Mouse (Mus musculus) R1 (cell line): ENCODE data around the gene Fezf1.
A peak's percentile ranks its signal among the peaks of the same experiment; 100 is the strongest.

Source experiments
- DNase-seq: peaks from one replicate; pipeline ENCODE4 v3.0.0-alpha.2; 2018; ENCODE audit warnings: low read depth, low spot score

The Fezf1 gene

DNA sequence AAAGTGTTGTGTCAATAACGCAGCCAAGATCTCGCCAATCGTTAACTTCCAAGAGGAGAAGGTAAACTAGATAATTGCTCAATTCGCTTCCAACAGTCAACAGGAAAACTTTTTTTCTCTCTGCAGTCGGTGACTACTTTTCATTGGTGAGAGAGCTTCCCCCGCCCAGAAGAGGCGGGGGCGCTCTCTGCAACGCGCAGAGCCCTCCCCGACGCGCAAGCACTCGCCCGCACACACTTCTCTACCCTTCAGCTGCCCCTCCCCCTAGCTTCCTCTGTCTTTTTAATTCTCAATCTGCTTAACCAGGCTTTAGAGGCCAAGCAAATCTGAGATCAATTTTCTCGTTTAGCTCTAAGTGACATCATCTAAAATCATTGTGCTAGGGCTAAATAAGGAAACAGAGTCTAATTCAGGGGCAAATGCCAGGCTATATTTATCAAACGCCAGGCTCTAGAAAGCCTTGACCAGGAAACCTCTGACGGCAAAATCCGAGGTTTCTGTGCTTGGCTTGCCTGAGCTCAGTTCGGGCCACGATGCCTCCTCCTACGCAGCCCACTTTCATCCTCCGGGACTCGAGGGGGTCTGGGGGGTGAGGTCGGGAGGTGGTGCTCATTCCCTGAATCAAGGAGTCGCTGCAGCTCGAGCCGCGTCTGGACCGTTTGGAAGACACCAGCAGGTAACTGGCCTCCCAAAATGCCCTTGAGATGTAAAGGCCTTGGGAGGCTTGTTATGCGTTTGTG lies at the start of gene Fezf1:
TSS of gene Fezf1 (minus strand) at position 50 of the 740 bp plus-strand sequence.
- peak; percentile 84 for DNase-seq

GRCm38 (mm10) chr6:23294685-23295084 lies 46.5 kb upstream of the Fezf1 start:
- DNase-seq, result no peak

- no peak for DNase-seq
These were observed 40.6 kb upstream of the Fezf1 start for GRCm38 (mm10) chr6:23288752-23289151.

GRCm38 (mm10) chr6:23281514-23281820 lies 33.3 kb upstream of the Fezf1 start:
- DNase-seq, result no peak

- no peak for DNase-seq
These were observed 32.8 kb upstream of the Fezf1 start for GRCm38 (mm10) chr6:23280811-23281513.

- no peak for DNase-seq
These were observed 25.3 kb upstream of the Fezf1 start for GRCm38 (mm10) chr6:23273483-23273882.

GRCm38 (mm10) chr6:23272979-23273378 lies 24.8 kb upstream of the Fezf1 start:
- peak; percentile 50 for DNase-seq

DNA sequence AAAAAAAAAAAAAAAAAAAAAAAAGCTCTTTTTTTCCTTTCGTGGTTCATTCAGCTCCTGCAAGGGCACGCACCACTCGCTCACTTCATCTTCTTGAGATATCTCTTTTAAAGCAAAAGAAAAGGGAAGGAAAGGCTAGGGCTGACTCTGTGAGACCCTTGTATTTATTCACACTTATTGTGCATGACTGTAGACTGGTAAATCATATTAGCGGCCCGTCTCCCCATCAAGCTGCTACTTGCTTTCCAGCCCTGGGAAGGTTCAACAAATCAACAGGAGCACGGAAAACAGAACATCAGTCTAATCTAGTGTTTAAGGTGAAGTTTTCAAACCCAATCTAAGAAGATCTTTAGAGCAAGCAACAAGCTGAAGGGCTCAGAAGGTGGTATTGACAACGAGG lies 24.4 kb upstream of the Fezf1 start:
- no peak for DNase-seq

- peak; percentile 40 for DNase-seq
These were observed 12.5 kb upstream of the Fezf1 start for GRCm38 (mm10) chr6:23260738-23261050.

DNA sequence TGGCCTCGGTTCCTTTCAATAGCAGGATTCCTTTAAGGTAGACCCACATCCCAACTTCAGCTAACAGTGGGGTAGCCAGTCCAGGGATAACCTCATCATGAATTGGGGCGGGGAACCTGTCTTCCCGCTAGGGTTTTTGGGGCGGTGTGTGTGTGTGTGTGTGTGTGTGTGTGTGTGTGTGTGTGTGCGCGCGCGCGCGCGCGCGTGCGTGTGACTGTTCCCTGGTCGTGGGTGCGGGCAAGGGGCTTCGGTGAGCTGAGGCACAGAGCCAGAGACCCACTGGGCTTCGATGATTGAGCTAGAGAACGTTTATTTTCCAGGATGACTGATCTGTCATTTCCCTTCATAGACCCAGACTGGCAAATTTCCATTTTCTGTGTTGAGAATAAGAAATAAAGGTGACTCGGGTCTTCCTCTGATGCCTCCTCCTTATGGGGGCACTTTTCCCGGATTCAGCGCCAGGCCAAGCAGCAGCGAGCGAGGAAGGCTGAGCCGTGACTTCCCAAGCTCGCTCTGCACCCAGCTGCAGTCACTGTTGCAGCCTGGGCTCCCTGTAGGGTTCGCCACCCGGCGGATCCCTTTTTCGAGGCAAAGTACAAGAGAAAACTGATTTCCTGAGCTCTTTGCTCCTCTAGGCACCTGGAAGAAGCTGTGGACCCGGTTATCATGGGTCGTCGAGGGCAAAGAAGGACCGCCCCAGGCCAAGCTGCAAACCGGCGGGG lies 12.0 kb upstream of the Fezf1 start:
- DNase-seq, result no peak

DNA sequence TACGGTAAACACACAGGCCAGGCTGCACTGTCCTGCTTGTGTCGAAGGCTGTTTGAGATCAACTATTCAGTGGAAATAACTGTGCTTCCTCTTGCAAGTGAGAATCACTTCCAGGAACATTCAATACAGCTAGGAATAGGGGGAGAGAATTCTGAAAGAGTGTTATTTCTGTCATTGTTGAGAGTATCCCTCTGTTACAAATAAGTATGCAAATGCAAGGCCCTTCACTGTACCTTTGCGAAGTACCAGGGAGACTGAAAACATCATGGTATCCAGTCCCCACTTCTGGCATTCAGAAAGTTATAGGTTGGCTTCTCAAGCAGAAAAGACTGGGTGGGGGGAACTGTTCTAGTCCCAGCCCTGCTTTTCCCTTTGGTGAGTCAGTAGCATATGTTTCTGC lies 9.8 kb upstream of the Fezf1 start:
- no peak for DNase-seq

DNA sequence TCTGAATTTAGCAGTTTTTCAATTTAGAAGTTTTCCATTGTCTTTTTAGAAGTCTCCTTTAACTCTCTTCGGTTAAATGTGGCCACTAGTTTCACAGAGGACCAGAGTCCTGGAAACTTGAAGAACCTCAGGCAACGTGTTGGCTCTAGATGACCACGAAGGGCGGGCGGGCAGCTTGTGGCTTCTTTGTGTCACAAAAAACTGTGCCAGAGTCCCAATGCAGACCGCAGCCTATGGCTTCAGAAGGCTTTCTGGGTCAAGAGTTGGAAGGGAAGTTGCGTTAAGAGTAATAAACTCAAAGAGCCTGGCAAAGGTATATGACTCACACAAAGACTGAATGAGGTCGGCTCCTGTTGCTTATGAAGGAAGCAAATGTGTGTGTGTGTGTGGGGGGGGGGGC lies 7.0 kb upstream of the Fezf1 start:
- DNase-seq, result no peak

- no peak for DNase-seq
These were observed 6.5 kb upstream of the Fezf1 start for GRCm38 (mm10) chr6:23254644-23255043.

DNA sequence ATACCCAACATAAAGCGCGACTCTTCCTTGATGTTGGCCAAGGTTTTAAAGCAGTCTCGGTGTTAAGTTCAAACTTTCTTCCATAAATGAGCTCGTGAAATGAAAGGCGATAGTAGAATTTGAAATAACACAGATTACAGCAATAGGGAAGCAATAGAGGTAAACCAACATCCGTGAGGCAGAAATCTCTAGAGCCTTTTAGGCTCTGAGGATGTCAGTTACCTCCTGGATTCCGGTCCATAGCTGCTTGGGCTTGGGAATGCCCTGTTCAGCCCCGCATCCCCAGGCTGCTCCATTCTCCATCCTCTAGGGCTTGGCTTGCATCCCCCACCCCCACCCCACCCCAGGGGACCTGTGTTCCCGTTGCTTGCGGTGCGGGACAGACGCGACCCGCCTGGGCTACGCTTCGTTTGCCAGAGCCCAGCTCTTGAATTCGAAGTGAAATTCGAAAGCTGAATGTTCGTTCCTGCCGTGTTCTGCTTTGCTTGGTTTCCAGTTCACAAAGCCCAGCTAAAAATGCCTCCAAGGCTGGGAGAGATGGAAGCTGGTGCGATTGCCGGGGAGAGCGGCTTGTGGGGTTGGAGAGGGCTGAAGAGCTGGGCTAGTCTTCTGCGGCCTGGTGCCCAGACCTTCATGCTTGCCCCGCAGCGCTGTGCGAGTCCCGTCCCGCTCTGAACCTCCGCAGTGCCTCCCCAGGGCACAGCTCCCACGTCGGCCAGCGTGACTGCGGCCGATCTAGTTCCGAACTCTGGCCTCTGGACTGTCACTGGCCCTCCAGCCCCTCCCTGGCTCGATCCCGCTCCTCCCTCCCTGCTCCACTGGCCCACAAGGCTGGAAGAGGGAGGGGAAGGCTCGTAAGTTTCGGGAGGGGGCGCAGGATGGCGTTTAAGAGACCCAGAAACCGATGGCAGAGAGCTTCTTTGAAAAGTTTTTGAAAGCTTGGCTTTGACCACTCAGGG lies 5.5 kb upstream of the Fezf1 start:
- DNase-seq, result peak; percentile 37

GRCm38 (mm10) chr6:23252196-23253135 lies 4.3 kb upstream of the Fezf1 start:
- DNase-seq, result no peak

GRCm38 (mm10) chr6:23251431-23251830 lies 3.3 kb upstream of the Fezf1 start:
- no peak for DNase-seq

DNA sequence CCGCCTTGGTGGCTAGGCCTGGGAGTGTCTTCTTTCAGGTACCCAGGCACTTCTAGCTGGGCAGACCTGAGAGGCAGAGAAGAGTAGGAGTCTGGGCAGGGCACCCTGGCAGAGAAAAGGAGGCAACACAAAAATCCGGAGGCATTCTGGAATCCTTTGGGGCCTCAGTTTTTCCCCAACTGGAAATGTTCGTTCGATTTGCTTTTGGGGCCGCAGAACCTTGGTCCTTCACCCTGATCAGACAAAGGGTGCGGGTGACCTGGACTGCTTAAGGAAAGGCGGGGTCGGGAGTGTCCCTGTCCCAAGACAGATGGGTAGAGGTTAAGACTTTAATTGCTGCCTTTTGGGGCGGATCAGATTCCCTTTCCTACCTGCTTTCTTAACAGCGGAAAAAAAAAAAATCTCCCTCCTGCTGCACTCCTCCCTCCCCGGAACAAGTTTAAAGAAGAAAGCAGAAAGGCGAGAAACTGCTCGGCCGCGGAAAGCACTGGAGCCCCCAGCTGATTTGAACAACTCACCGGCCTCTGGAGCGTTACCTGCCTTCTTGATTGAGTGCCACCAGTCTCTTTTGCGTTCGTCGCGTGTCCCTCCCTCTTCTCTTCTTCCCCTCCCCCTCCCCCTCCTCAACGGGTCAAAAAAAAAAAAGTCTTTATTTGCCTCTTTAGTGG lies 2.3 kb upstream of the Fezf1 start:
- DNase-seq, result peak; percentile 49

DNA sequence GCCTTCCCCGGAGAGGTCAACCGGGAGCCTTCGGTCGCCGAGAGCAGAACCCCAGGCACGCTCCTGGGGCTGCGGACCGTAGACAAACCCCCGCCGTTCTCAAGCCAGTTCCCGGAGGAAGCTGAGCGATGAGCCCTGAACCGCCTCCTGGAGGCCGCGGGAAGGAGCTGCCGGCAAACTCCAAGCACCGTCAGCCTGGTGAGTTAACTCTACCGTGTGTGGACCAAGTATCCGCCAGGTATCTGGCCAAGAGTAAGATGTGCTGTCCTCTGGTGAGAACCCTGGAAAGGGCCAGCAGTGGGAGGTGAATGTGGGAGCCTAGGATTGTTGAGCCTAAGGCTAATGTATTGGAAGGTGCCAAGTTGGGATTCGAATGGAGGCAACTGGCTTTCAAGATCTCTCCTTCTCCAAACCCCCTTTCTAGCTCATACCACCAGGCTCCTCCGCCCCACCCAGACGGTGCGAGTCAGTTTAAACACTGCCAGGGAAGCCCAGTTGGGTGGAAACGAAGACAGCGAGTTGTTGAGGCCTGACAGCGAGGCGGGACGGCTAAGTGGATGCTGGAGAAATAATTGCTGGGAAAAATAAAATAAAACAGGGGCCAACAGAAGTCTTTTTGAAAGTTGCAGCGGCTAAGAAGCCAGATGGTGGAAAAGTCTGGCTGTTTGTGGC lies 1.6 kb upstream of the Fezf1 start:
- peak; percentile 71 for DNase-seq

- DNase-seq, result peak; percentile 62
These were observed 865 bp upstream of the Fezf1 start for GRCm38 (mm10) chr6:23249053-23249401.
